Mouse (Mus musculus): ENCODE results near the gene Gdf7. TPM values are rescaled to one million over a fixed set of nuclear protein-coding genes. Genes with fewer than 3 reads are reported as not detected.
A peak's percentile ranks its signal among the peaks of the same experiment; 100 is the strongest.

Gene Gdf7
- total and polyA plus RNA-seq, 3 experiments = 0.20 TPM; not detected in 2

DNA sequence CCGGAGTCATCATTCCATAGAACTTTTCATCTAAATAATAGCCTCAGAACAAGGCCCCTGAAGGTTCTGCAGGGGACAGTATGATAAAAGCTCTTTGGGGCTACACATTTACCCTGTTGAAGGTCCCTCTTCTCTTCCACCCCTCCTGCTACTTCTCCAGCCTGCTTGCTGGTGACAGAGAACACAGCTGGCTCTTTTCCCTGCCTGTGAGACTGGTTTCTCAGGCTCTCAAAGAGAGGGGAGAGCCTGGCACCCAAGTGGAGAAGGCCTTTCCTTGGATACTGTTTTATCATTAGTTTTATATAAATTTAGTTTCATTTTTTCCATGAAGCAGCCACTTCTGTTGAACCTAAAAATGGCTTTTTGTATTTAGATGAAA, 25.9 kb upstream of the Gdf7 start:
- no peak for DNase-seq

DNA sequence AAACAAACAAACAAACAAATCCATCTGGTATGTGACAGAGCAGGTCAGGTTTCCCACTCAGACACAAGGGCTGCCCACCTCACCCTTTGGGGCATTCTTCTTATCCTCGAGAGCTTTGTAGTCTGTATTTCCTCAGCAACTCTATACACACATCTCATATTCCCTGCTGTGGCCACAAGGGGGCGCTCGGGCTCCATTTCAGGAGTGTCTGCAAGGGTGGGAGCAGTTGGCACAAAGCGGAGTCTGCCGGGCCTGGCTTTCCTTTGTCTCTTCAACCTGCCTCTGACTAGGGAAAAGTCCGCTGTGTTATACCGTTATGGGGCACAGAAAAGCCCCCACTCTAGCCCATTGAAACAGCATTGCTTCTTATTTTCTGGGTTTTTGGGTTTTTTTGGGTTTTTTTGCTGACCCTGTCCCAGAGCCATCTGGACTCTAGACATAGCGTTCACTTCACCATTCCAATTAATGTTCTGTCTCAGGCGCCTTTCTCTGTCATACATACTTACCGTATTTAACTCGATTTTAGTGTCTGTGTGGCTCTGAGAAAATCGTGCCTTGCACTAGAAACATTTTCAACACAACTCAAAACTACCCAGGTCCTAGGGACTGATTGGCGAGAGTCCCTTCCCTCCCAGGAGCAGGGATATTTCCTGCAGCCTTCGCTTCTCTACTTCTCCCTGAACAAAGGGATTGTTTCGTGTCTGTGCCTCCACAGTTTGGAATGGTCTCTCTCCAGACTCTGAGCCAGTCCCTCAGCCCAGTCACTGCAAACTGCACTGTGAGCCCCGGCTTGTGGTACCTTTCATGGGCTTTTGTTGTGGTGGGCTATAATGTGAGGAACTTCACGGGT, 25.3 kb upstream of the Gdf7 start:
- DNase-seq = peak; percentile 93

DNA sequence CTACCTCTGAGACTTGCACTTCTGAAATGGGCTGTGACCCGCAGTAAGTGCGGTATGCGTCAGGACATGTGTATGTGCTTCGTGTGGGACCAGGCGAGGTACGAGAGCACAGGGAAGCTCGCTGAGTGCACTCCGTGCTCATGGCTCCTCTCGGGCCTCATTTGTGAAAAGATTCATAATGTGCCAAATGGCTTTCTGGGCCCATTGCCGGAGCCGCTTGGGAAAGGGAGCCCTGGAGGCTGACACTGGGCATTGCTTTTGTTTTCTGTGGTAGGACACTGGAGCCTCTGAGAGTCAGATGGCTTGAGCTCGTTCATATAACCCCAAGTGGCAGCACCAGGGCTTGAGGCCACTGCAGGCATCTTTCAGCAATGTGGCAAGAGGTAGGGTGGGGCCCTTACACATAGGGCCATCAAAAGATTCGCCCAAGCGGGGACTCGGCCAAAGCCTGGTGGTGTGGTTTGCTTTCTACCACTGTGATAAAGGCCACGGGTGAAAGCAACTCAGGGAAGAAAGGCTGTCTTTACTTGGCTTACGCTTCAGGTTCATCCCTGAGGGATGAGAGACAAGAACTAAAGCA, 24.3 kb upstream of the Gdf7 start:
- peak; percentile 41 for DNase-seq

DNA sequence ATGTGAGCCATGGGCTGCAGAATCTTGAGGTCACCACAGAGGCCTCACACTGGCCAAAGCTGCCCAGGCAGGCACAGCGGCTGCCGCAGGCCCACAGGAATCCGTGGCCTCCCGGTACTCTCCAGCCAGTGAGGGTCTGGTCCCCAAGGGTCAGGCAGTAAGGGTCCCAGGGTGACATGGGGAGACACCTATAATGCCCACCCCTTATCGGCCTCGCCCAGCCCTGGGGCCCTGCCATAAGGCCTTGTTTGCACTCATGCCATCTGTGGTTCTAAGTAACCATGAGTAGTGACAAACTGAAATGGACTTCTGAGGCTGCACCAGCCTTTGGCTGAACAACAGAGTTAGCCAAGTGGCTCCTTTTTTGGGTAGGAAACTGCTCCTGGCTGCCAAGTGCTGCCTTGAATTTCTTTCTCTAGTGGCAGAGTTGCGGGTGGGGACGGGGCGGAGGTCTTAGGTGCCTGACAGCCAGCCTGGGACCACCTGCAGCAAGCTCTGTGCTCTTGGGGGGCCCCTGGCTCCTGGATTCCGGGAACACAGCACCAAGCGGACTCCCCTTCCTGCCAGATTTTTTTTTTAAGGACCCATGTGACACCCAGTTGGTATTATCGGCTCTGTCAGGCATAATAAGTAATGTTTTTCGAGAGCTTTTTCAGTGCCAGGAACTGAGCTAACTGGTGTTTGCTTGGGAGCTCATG, 23.6 kb upstream of the Gdf7 start:
- no peak for DNase-seq

DNA sequence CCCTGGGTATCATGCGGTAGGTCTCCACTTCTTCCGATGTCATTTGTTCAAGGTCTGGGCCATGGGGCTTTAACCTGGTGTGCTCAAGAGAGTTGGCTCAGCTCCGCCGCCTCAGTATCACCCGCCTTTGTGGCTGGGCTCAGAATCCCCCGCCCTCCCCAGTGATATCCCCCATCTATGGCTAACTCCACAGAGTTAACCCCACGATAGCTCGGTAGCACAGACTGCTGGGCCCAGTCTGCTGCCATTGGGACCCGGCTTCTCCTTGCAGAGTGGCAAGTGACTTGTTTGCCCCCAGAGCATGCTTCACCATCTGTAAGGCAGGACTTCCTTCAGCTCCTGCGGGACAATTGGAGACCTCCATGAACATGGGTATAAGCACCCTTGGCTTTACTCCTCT, 22.3 kb upstream of the Gdf7 start:
- no peak for DNase-seq

DNA sequence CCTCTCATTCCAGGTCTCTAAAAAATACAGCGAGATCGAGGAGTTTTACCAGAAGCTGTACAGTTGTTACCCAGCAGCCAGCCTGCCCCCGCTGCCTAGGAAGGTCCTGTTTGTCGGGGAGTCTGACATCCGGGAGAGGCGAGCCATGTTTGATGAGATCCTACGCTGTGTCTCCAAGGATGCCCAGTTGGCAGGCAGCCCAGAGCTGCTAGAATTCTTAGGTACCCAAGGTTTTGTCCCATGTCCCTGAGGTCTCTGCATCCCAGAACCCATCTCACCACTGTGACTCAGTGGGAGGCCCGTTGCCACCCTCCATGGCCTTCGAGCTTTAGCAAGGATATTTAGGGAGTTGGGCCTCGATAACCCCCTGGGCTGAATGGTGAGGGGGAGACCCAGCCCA, 19.8 kb upstream of the Gdf7 start:
- peak; percentile 79 for DNase-seq

DNA sequence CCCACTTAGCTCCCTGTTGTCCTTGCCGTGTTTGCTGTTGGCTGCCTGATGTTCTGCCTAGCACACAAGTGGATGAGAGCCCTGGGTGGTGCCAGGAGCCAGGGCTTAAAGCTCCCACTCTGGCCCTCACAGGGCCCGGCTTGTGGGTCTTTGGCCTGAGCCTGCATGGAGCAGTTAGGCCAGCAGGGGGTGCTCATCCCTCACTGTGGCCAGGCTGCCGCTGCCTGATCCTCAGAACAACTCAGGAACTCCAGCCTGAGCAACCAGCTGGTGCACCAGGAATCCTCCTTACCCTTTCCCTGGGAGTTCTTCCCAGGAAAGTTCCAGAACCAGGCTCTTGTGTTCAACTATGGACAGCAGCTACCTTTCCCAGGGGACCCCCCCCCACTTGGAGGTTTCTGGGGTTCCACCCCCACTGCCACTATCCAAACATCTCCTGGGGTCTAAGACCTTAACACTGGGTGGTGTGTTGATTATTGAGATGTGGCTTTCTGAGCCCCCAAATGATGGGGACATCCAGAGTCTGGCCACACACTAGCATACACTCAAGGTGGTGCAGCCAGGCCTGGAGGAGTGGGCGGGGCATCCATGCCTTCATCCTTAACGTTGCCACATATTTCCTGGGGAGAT, 18.4 kb upstream of the Gdf7 start:
- DNase-seq = peak; percentile 85

DNA sequence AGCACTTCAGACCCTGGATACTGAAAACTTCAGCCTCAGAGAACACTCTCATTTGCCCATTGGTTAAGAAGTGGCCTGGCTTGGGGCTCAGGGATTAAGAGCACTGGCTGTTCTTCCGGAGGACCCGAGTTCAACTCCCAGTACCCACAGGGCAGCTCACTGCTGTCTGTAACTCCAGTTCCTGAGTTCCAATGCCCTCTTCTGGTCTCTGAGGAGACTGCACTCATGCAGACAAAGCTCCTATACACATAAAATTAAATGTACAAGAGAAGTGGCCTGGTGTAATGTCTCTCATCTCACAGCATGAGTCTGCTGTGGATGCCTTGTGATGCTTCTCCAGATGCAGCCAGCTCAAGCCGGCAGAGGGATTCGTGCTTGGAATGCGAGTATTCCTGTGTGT, 14.8 kb upstream of the Gdf7 start:
- no peak for DNase-seq

DNA sequence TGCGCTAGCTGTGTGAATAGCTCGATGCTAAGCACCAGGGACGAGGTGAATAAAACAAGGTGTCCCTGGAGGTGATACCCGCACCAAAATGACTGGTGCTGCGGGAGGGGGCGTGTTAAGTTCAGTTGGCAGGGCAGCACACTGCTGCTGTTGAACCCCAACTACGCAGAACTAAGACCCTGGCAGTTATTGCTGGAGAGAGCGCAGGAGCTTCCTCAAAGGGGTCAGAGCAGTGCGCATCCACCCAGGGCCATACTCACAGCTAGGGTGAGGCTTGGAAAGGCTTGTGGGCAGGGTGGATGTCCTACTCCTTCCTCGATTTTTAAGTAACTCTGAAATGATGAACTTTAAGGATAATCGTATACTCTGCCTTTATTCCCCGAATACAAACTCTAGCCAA, 12.0 kb upstream of the Gdf7 start:
- no peak for DNase-seq

DNA sequence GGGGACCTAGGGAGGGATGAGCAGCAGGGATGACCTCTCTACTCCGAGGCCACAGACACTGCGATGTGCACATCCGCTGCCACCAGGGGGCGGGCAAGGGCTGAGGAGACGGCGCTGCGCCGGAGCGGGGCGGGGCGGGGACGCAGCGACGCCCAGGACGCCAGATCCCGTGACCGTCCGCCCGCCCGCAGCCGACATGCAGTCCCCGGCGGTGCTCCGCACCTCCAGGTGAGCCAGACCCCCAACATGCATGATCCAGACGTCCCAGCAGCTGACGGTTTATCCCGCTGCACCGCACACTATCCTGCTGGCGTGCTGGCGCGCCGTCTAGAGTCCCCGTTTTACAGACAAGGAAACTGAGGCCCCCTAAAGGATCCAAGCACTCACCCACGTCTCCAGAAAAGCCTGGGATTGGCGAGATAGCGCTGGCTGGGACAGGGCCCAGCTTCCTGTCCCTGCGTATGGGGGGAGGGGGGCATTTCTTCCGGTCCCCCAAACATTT, 11.6 kb upstream of the Gdf7 start, which contains the start of gene Hs1bp3:
Gene Hs1bp3 (plus strand): TSS at position 163 of the 502 bp plus-strand sequence.
- DNase-seq = peak; percentile 89

DNA sequence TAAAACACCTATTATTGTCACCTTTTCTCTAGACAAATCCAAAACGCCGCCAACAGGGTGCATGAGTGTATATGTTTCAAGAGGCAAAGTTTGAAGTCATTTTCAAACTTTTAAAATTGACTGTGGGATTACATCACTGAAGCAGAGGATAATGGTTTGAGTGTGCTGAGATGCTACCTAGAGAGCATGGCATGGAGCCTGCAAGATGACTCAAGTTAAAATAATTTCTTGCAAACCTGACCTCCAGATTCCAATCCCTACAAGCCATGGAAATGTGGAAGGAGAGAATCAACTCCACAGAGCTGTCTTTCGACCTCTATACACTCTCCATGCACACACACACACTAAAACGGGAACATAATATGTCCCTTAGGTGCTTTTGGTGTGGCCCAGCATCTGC, 10.5 kb upstream of the Gdf7 start:
- DNase-seq = no peak

DNA sequence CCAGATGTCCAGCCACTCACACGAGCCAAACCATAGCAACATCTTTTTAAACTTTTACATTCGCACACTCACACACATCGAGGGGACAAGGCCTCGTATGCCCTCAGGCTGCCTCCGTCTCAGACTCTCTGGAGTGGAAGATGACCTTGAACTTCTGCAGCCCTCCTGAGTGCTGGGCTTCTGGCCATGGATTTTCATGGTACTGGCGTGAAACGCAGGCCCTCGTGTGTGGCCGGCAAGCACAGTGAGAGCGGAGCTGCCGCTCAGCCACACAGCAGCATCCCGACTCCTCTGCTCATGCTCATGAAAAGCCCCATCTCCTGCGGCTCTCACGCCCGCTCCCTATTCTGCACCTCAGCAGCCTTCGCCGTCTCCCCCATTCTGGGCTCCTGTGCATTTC, 9.2 kb upstream of the Gdf7 start:
- DNase-seq = peak; percentile 27

DNA sequence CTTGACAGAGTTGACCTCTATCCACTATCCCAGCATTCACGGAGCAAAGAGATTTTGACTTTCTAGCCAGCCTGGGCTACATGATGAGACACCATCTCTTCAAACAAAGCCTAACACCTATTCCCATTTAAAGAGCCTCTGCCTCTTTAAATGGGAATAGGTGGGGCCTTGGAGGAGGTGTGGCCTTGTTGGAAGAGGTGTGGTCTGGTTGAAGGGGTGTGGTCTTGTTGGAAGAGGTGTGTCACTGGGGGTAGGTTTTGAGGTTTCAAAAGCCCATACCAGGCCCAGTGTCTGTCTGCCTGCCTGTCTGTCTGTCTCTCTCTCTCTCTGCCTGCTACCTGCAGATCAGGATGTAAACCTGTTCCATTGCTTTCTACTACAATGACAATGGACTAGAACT, 5.2 kb upstream of the Gdf7 start:
- DNase-seq = no peak

DNA sequence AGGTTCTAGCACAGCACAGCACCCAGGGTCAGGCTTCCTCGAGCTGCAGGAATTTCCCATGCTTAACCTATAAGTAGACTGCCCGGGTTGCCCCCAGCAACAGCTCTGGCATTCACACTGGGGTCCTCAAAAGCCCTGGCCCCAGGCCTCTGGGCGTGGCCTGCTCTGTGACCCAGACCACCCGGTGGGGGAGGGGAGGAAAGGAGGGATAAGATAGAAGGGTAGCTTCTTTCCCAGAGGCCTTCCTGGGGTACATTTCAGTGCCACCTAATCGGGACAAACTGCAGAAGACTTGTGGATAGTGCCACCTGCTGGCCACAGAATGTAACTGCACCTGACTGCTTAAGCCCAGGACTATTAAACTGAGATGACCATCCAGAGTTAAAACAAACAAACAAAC, 4.7 kb upstream of the Gdf7 start:
- DNase-seq = peak; percentile 48

DNA sequence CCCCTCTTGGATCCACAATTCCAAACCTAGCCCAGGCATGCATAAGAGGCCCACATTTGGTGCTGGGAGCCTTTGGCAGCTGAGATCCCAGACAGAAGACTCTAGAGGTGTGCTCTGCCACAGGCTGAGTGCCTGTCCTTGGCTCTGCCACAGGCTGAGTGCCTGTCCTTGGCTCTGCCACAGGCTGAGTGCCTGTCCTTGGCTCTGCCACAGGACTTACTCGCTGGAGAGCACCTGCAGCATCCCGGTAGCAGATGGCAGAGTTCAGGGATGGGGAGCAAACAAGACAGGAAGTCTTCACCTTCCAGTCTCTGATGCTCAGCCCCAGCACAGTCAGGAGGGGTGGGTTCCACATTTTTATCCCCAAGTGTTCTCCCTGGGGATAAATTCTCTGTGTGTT, 3.5 kb upstream of the Gdf7 start:
- no peak for DNase-seq

DNA sequence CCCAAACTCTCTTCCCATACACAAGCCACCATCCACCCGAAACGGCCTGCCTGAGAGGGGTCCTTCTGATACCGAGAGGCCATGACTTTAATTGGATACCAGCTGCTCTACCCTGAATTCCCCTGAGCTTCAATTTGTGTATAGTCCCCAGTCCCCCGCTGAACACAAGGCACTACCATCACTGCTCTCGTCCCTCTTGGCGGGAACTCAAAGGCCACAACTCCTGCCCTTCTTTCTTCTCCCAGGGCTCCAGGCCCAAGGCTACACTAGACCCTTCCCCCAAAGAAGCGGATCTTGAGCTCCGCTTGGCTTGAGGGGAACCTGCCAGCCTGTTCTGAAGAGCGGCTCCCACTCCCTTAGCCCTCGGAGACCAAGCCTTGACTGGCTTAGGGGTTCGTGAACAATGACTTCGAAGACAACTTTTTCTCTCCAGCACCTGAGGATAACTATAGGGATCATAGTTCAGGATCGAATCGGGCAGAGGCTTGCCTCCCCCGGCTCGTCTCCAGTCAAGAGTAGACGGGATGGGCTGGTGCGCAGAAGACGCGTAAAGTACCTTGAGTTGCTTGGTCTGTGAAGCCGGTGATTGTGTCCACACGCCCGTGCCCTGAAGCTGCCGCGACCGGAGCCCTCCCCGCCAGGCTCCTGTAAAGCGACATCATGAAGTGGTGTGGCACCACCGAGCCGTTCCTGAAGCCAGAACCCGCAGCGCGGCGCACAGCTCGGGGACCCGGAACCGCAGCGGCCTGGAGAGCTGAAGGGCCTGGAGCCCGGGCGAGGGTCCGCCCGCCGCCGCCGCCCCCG, 541 bp downstream of the Gdf7 start:
- DNase-seq = no peak

DNA sequence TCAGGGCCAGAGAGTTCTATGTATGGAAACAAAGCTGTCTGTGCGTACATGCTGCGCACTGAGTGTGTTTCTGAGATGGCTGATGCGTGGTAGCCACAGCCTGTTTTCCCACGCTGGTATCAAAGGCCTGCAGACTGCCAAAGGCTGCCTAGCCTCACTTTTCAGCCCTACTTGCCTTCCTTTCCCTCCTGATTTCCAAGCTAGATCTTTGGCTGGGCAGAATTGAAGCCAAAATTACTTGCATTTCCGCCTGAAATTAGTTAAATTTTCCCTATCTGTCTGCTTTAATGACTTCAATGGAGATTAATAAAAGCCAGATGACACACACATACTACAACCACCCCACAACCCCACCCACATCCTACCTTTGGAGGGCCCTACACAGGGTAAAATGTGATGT, 1.2 kb downstream of the Gdf7 start:
- DNase-seq = no peak

DNA sequence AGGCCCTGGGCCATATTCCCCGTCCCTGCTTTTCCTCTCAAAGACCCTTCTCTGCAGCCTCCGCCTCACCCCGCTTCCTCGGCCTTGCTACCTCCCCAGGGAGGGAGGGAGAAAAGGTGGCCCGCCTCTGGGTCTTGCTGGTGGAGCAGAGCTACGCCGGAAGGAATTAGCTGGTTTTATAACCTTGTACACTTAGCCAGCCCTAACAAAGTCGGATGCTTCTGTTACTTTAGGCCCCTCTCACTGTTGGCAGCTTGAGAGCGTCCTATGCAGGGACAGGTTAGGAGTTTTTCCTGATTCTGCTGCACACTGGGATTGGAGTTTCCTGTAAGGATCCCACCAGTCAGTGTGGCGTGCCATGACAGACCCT, 1.7 kb downstream of the Gdf7 start:
- no peak for DNase-seq

DNA sequence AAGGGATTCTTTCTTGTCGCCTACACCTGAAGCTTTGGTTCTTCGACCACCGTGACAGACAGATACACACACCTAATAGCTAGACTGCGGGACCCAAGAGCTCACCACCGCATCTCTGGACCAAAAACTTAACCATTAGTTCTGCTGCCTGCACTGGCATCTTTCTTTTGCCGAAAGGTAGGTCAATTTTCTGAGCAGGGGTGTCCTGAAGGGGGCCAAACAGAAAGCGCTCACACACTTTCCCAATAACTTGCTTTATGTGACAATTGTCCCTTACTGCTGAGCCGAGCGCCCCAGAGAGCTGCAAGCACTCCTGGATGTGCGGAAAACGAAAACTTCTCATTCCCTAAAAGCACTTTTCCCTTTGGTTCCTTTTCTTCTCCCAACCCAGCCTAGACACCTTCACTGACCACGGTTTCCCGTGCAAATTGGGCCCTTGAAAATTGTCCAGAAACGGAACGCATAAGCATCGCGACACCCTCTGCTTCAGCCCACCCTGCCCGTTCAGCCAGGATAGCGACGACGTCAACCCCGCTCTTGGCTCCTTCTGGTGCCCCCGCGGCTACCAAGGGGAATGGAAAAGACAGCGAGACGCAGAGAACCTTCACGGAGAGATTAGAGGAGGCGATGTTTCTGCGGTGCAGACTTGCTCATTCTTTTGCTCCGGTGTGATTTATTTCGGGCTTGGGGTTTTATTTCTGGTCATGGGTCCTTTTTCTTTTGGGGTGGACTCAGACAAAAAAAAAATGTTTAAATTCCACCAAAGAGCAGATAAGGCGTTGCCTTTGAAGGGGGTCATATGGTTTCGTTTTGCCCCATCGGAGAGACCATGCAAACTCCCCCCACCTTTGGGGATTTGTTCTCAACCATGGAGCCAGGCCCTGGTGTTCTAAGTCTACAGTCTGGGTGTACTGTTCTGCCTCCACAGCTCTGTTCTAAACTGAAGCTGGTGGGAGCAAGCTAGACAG, 2.3 kb downstream of the Gdf7 start:
- no peak for DNase-seq

DNA sequence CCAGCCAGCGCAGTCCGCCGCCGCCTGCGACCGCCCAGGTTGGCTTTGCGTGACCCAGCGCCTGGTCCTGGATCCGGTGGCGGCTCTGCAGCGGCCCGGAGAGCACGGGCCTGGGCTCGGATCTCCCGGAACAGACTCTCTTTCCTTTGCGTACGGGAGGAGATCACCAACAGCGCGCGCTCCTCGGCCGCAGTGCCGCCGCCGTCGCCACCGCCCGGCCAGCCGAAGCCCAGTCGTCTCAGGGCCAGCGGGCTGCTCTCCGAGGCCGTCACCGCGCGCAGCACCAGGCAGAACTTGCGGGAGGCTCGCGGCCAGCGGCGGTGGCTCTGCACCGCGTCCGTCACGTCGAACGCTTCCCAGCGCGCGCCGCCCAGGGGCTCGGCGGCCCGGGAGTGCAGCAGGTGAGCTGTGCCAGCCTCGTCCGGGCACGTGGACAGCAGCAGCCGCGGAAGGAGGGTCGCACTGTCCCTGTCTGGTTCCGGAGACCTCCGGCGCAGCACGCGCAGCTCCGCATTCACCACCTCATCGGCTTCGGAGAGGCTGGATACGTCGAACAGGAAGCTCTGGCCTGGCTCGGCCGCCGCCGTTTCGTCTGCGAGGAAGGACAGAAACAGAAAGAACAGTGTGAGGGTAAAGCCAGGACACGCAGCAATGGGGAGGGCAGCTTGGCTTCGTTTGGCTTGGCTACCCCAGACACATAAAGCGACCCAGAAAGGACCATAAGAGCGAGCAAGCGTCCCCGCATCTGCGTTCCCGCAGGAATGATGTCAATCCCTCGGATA, 3.2 kb downstream of the Gdf7 start:
- peak; percentile 28 for DNase-seq
